Mouse (Mus musculus): ENCODE results near the gene Ear2. TPM values are rescaled to one million over a fixed set of nuclear protein-coding genes. Genes with fewer than 3 reads are reported as not detected.
"Not testable (repeated sequence)": the region's sequence is repeated elsewhere in the genome, so short reads cannot be mapped to it uniquely, and the experiment has no call there.

The Ear2 gene
- total RNA-seq (2017): 6.4 and 7.2 TPM in 2 replicates

- not testable (repeated sequence) for ATAC-seq (replicated peaks; ENCODE audit: low read depth, poor library complexity, severe bottlenecking)
These were observed at the start of gene Ear2 for GRCm38 (mm10) chr14:44102354-44102753. Gene Ear2 (plus strand): TSS chr14:44102654.

GRCm38 (mm10) chr14:44067879-44068278 lies 34.6 kb upstream of the Ear2 start:
- ATAC-seq (replicated peaks; ENCODE audit: low read depth, poor library complexity, severe bottlenecking): peak; percentile 77

- not testable (repeated sequence) for ATAC-seq (replicated peaks; ENCODE audit: low read depth, poor library complexity, severe bottlenecking)
These were observed 31.9 kb upstream of the Ear2 start for GRCm38 (mm10) chr14:44070595-44070994.

- 0 out of 2 replicates have a peak, but pooled peaks have one; percentile 32 for ATAC-seq (replicated peaks; ENCODE audit: low read depth, poor library complexity, severe bottlenecking)
These were observed 24.6 kb upstream of the Ear2 start for GRCm38 (mm10) chr14:44077785-44078341.

GRCm38 (mm10) chr14:44086588-44086987 lies 15.9 kb upstream of the Ear2 start:
- ATAC-seq (replicated peaks; ENCODE audit: low read depth, poor library complexity, severe bottlenecking): peak; percentile 58

GRCm38 (mm10) chr14:44087535-44087934 lies 14.9 kb upstream of the Ear2 start:
- not testable (repeated sequence) for ATAC-seq (replicated peaks; ENCODE audit: low read depth, poor library complexity, severe bottlenecking)

- peak; percentile 96 for ATAC-seq (replicated peaks; ENCODE audit: low read depth, poor library complexity, severe bottlenecking)
These were observed 10.9 kb upstream of the Ear2 start for GRCm38 (mm10) chr14:44091524-44091923.

- not testable (repeated sequence) for ATAC-seq (replicated peaks; ENCODE audit: low read depth, poor library complexity, severe bottlenecking)
These were observed 8.0 kb upstream of the Ear2 start for GRCm38 (mm10) chr14:44094445-44094844.

GRCm38 (mm10) chr14:44100030-44100429 lies 2.4 kb upstream of the Ear2 start:
- ATAC-seq (replicated peaks; ENCODE audit: low read depth, poor library complexity, severe bottlenecking): peak; percentile 91

- no peak for ATAC-seq (replicated peaks; ENCODE audit: low read depth, poor library complexity, severe bottlenecking)
These were observed 8.5 kb downstream of the Ear2 start for GRCm38 (mm10) chr14:44110981-44111380.

- not testable (repeated sequence) for ATAC-seq (replicated peaks; ENCODE audit: low read depth, poor library complexity, severe bottlenecking)
These were observed 21.1 kb downstream of the Ear2 start, which contains the start of gene Gm3327 for GRCm38 (mm10) chr14:44123551-44123950. Gene Gm3327 (plus strand): TSS chr14:44123851.

Other genes with a start within 250 kb of the Ear2 start
- 0.18 TPM in 1 of 2 replicates, not detected in the other for gene Ear1, start 227.1 kb upstream of the Ear2 start, total RNA-seq (2017)
- gene Ear10, start 179.1 kb upstream of the Ear2 start, total RNA-seq (2017): not detected in 2 replicates
- 8.5 and 9.1 TPM in 2 replicates for gene Gm8113, start 177.3 kb upstream of the Ear2 start, total RNA-seq (2017)
- gene Ang5, start 145.6 kb upstream of the Ear2 start, total RNA-seq (2017): not detected in 2 replicates
- gene Ang6, start 100.4 kb upstream of the Ear2 start, total RNA-seq (2017): not detected in 2 replicates
- gene Gm3327, start 21.2 kb downstream of the Ear2 start, total RNA-seq (2017): not detected in 2 replicates
- not detected in 2 replicates for gene Gm8212, start 95.0 kb downstream of the Ear2 start, total RNA-seq (2017)
- not detected in 2 replicates for gene 4930503E14Rik, start 110.6 kb downstream of the Ear2 start, total RNA-seq (2017)
- gene Gm8220, start 182.9 kb downstream of the Ear2 start, total RNA-seq (2017): not detected in 2 replicates
- not detected in 2 replicates for gene Gm5930, start 235.9 kb downstream of the Ear2 start, total RNA-seq (2017)

All from common myeloid progenitor, adult 5-6 weeks (primary cell).